Mouse (Mus musculus): ENCODE results near the gene Pum1. TPM values are rescaled to one million over a fixed set of nuclear protein-coding genes. Genes with fewer than 3 reads are reported as not detected.
"Not testable (repeated sequence)": the region's sequence is repeated elsewhere in the genome, so short reads cannot be mapped to it uniquely, and the experiment has no call there.

Gene Pum1
- polyA plus RNA-seq, 1 experiment from 2014 or later: 137 TPM

DNA sequence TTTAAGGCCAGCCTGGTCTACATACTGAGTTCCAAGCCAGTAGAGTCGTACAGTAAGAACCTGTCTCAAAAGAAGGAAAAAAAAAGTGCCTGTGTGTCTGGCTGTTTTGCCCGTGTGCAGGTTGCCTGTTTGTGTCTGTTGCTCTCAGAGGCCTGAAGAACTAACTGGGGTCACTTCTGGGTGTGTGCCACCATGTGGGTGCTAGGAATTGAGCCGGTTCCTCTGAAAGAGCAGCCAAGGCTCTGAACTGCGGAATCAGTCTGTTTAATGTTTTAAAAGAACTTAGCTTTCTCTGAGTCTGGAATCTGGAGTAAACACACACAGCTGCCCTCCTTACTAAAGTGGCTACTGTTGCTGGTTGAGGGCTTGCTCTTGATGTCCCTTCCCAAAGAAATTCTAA lies 11.8 kb upstream of the Pum1 start:
- H3K36me3 ChIP-seq (ENCODE audit: control insufficient read depth, insufficient read depth): no peaks in the 10 kb centered on the region
- no peak overlapping the region for H3K4me3 ChIP-seq (replicated peaks; ENCODE audit: low read length)
- H3K4me2 ChIP-seq (ENCODE audit: low read length): no peak overlapping the region
- WGBS: 86% methylated on average over 4 of the region's 4 CpGs
- H3K9me3 ChIP-seq (ENCODE audit: control insufficient read depth, low read length): no peaks in the 10 kb centered on the region
- no peaks in the 10 kb centered on the region for H3K4me1 ChIP-seq (replicated peaks; ENCODE audit: control insufficient read depth, insufficient read depth, low read length)
- H3K27me3 ChIP-seq (replicated peaks; ENCODE audit: control insufficient read depth, insufficient read depth, low read length): no peaks in the 10 kb centered on the region
- H3K27ac ChIP-seq (ENCODE audit: low read length): no peak overlapping the region
- no peak overlapping the region for H3K9ac ChIP-seq (replicated peaks; ENCODE audit: low read depth, low read length)
- ATAC-seq: no peak

DNA sequence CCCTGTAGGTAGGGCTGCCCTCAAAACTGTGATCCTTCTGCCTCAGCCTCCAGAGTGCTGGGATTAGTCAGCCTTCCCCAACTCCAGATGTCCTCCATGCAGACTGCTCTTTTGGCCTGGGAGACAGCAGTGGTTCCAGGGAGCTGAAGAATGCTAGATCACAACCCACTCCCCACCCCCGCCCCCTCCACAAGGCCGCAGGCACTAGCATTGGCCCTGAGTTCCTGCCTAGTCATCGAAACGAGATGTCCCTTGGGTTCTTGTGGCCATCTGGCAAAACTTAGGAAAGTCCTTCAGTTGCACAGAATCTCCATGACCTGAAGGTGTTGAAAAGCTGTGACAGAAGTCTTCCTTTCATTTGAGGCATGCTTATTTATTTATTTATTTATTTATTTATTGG lies 10.6 kb upstream of the Pum1 start:
- Histone ChIP-seq H3K27ac (ENCODE audit: low read length) (no peak overlapping the region), H3K4me3 (replicated peaks; ENCODE audit: low read length) (no peak overlapping the region), H3K27me3 (replicated peaks; ENCODE audit: control insufficient read depth, insufficient read depth, low read length) (no peaks in the 10 kb centered on the region), H3K36me3 (ENCODE audit: control insufficient read depth, insufficient read depth) (no peaks in the 10 kb centered on the region), H3K9ac (replicated peaks; ENCODE audit: low read depth, low read length) (no peak overlapping the region), H3K9me3 (ENCODE audit: control insufficient read depth, low read length) (no peaks in the 10 kb centered on the region), H3K4me1 (replicated peaks; ENCODE audit: control insufficient read depth, insufficient read depth, low read length) (no peaks in the 10 kb centered on the region), H3K4me2 (ENCODE audit: low read length) (no peak overlapping the region)
- ATAC-seq: no peak
- WGBS: 83% methylated on average over 4 of the region's 4 CpGs

DNA sequence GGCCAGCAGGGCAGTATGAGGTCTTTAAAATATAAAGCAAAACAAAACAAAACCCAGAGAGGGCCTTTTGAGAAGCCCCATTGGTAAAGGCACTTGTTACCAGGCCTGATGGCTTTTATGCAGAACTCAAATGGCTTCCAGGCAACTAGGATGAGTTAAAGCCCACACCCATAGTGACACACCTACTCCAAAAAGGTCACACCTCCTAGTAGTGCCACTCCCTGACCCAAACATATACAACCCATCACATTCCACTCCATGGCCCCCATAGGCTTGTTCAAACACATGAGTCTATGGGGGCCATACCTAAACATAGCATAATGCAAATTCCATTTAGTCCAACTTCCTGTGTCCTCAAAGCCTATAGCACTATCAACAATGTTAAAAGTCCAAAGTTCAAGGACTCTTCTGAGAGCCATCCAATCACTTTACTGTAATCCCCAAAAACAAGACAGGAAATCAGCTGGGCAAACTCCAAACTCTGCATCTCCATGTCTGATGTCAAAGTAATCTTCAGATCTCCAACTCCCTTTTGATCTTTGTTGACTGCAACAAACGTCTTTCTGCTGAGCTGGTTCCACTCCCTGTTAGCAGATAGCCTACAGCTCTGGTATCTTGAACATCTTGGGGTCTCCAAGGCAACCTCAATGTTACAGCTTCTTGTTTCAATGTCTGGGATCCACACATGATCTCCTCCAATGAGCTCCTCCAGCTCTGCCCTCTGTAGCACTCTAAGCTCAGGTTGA lies 5.1 kb upstream of the Pum1 start:
- Histone ChIP-seq H3K27ac (ENCODE audit: low read length) (no peak overlapping the region), H3K9ac (replicated peaks; ENCODE audit: low read depth, low read length) (no peak overlapping the region), H3K27me3 (replicated peaks; ENCODE audit: control insufficient read depth, insufficient read depth, low read length) (no peaks in the 10 kb centered on the region), H3K4me3 (replicated peaks; ENCODE audit: low read length) (no peak overlapping the region), H3K4me1 (replicated peaks; ENCODE audit: control insufficient read depth, insufficient read depth, low read length) (no peaks in the 10 kb centered on the region), H3K36me3 (ENCODE audit: control insufficient read depth, insufficient read depth) (no peaks in the 10 kb centered on the region), H3K9me3 (ENCODE audit: control insufficient read depth, low read length) (no peaks in the 10 kb centered on the region), H3K4me2 (ENCODE audit: low read length) (no peak overlapping the region)
- 59% methylated on average over 1 of the region's 1 CpGs for WGBS
- no peak for ATAC-seq

DNA sequence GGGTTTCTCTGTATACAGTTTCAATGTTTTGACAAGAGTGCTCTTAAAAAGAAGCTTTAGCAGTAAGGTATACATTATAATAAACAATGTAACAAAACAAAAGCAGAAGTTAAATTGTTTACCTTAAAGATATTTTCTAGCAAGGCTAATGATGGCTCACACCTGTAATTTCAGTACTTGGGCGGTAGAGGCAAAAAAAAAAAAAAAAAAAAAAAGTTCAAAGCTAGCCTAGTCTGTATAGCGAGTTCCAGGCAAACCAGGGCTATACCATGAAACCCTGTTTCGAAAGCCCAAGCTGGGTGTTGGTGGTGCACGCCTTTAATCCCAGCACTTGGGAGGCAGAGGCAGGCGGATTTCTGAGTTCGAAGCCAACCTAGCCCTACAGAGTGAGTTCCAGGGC lies 3.7 kb upstream of the Pum1 start:
- Histone ChIP-seq H3K27me3 (replicated peaks; ENCODE audit: control insufficient read depth, insufficient read depth, low read length) (no peaks in the 10 kb centered on the region), H3K27ac (ENCODE audit: low read length) (no peak overlapping the region), H3K36me3 (ENCODE audit: control insufficient read depth, insufficient read depth) (no peaks in the 10 kb centered on the region), H3K4me3 (replicated peaks; ENCODE audit: low read length) (no peak overlapping the region), H3K4me1 (replicated peaks; ENCODE audit: control insufficient read depth, insufficient read depth, low read length) (no peaks in the 10 kb centered on the region), H3K9ac (replicated peaks; ENCODE audit: low read depth, low read length) (no peak overlapping the region), H3K4me2 (ENCODE audit: low read length) (no peak overlapping the region), H3K9me3 (ENCODE audit: control insufficient read depth, low read length) (no peaks in the 10 kb centered on the region)
- 92% methylated on average over 6 of the region's 6 CpGs for WGBS
- ATAC-seq: no peak

DNA sequence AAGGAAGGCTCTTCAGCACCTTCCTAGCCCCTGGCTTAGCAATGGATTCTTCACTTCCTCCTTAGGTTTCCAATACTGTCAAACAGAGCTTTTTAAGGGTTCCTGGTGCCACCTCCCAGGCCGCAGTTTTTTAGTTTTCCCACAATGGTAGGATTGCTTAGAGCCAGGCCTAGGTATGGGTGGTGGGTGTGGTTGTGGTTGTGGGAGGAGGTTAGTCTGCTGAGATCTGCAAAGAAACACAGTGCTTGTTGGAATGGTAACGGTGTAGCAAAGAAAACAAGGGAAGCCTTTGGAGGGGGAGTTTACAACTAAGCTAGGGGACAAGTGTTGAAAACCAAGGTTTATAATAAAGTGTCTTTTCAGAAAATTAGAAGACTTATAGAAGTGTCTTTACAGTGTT lies 3.0 kb upstream of the Pum1 start:
- Histone ChIP-seq H3K27ac (ENCODE audit: low read length) (no peak overlapping the region), H3K36me3 (ENCODE audit: control insufficient read depth, insufficient read depth) (no peaks in the 10 kb centered on the region), H3K27me3 (replicated peaks; ENCODE audit: control insufficient read depth, insufficient read depth, low read length) (no peaks in the 10 kb centered on the region), H3K4me1 (replicated peaks; ENCODE audit: control insufficient read depth, insufficient read depth, low read length) (peaks cover 1% of the 10 kb centered on the region), H3K4me2 (ENCODE audit: low read length) (no peak overlapping the region), H3K4me3 (replicated peaks; ENCODE audit: low read length) (no peak overlapping the region), H3K9ac (replicated peaks; ENCODE audit: low read depth, low read length) (no peak overlapping the region), H3K9me3 (ENCODE audit: control insufficient read depth, low read length) (no peaks in the 10 kb centered on the region)
- no peak for ATAC-seq
- 78% methylated on average over 2 of the region's 2 CpGs for WGBS

DNA sequence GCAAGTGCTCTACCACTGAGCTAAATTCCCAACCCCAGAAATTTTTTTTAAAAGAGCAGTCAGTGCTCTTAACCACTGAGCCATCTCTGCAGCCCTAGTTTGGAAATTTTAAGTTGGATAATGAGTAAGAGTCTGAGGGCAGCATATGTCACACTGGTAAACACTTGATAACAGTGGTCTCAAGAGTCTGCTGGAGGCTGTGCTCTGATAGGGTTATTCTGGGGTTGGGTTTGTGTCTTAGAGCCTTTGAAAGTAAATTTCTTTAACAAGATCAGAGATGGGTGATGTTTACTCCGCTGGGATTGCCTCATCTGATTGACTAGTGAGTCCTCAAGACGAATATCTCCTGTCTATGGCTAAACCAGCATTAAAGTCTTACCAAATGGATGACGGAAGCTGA lies 2.0 kb upstream of the Pum1 start:
- WGBS: 98% methylated on average over 3 of the region's 3 CpGs
- Histone ChIP-seq H3K9ac (replicated peaks; ENCODE audit: low read depth, low read length) (no peak overlapping the region), H3K4me1 (replicated peaks; ENCODE audit: control insufficient read depth, insufficient read depth, low read length) (peaks cover 10% of the 10 kb centered on the region), H3K9me3 (ENCODE audit: control insufficient read depth, low read length) (no peaks in the 10 kb centered on the region), H3K36me3 (ENCODE audit: control insufficient read depth, insufficient read depth) (no peaks in the 10 kb centered on the region), H3K27me3 (replicated peaks; ENCODE audit: control insufficient read depth, insufficient read depth, low read length) (no peaks in the 10 kb centered on the region), H3K4me3 (replicated peaks; ENCODE audit: low read length) (no peak overlapping the region), H3K4me2 (ENCODE audit: low read length) (no peak overlapping the region), H3K27ac (ENCODE audit: low read length) (no peak overlapping the region)
- no peak for ATAC-seq

DNA sequence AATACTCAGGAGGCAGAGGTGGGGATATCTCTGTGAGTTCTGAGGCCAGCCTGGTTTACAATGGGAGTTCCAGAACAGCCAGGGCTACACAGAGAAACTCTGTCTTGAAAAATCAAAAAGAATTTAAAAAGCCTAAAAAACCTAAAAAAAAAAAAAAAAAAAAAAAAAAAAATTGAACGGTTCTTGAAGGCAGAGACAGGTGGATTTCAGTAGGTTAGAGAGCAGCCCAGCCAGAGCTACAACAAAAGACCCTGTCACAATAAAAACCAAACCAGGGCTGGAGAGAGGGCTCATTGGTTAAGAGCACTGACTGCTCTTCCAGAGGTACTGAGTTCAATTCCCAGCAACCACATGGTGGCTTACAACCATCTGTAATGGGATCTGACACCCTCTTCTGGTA lies 816 bp upstream of the Pum1 start:
- H3K27ac ChIP-seq (ENCODE audit: low read length); H3K4me3 ChIP-seq (replicated peaks; ENCODE audit: low read length): not testable (repeated sequence)
- WGBS: 71% methylated on average over 1 of the region's 1 CpGs

DNA sequence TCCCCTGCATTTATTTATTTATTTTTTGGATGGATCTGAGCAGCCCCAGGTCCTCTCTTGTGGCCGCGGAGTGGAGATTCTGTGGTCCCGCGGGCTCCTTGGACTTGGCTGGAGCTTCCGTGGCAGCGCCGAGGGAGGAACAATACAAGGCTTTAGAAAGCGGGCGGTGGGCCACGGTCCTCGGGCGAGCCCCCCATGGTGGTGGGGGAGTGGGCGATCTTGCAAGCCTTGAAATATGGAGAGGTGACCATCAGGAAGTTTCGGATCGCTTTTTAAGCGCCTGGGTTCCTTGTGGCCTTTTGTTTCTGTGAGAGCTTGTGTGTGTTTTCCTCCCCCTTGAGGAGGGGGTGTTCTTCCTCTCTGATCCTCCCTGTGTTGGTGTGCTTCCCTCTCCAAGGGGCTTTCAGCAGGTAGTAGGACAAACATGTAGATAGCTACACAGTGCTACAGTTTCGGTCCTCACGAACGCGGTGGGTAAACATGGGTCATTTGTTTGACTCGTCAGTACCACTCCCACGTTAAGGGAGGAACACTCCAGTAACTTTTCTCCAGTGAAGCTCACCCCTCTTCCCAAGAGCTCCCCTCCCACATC lies 785 bp downstream of the Pum1 start:
- Histone ChIP-seq H3K27ac (ENCODE audit: low read length) (peak overlapping the region; percentile 93), H3K4me3 (replicated peaks; ENCODE audit: low read length) (peak overlapping the region; percentile 58), H3K9ac (replicated peaks; ENCODE audit: low read depth, low read length) (peak overlapping the region; percentile 77), H3K27me3 (replicated peaks; ENCODE audit: control insufficient read depth, insufficient read depth, low read length) (no peaks in the 10 kb centered on the region), H3K36me3 (ENCODE audit: control insufficient read depth, insufficient read depth) (0 out of 2 replicates have a peak, but pooled peaks cover 2% of the 10 kb centered on the region), H3K4me1 (replicated peaks; ENCODE audit: control insufficient read depth, insufficient read depth, low read length) (peaks cover 30% of the 10 kb centered on the region), H3K9me3 (ENCODE audit: control insufficient read depth, low read length) (no peaks in the 10 kb centered on the region), H3K4me2 (ENCODE audit: low read length) (peak overlapping the region; percentile 65)
- peak; percentile 19 for ATAC-seq
- 0% methylated on average over 22 of the region's 22 CpGs for WGBS

More for the DNA sequence above, 816 bp upstream of the Pum1 start:
- H3K4me2 ChIP-seq (ENCODE audit: low read length); H3K36me3 ChIP-seq (ENCODE audit: control insufficient read depth, insufficient read depth); H3K9ac ChIP-seq (replicated peaks; ENCODE audit: low read depth, low read length); H3K9me3 ChIP-seq (ENCODE audit: control insufficient read depth, low read length); H3K27me3 ChIP-seq (replicated peaks; ENCODE audit: control insufficient read depth, insufficient read depth, low read length): not testable (repeated sequence)
- ATAC-seq: 0 out of 2 replicates have a peak, but pooled peaks have one; percentile 5
- H3K4me1 ChIP-seq (replicated peaks; ENCODE audit: control insufficient read depth, insufficient read depth, low read length): peaks cover 17% of the 10 kb centered on the region

DNA sequence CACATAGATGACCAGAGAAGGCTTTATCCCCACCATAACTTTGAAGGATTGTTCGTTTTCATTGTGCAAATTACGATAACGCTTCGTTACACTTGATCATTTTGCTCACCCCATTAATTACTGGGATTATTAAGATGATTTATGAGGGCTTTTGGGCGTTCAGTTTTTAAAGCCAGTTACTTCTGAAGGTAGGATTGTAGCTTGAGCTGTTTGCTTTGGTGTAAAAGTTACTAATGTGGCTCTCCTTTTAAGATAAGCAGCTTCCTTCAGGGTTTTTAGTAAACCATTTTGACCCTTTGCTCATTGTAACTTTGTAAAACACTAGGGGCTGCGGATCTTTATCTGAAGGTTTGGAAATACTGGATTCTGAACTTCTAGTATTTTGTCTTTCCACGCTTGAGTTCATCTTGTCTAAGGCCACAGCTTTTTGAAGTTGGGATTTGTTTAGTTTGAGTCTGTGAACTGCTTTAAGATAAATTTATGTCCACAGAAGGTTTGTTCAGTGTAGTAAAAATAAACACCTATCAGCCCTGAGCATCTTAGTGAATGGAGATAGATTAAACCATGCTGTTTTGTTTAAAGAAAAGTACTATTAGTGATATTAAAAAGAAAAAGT lies 1.4 kb downstream of the Pum1 start:
- Histone ChIP-seq H3K9ac (replicated peaks; ENCODE audit: low read depth, low read length) (peak overlapping the region; percentile 77), H3K36me3 (ENCODE audit: control insufficient read depth, insufficient read depth) (0 out of 2 replicates have a peak, but pooled peaks cover 3% of the 10 kb centered on the region), H3K4me3 (replicated peaks; ENCODE audit: low read length) (peak overlapping the region; percentile 58), H3K4me2 (ENCODE audit: low read length) (peak overlapping the region; percentile 65), H3K4me1 (replicated peaks; ENCODE audit: control insufficient read depth, insufficient read depth, low read length) (peaks cover 33% of the 10 kb centered on the region), H3K27me3 (replicated peaks; ENCODE audit: control insufficient read depth, insufficient read depth, low read length) (no peaks in the 10 kb centered on the region), H3K9me3 (ENCODE audit: control insufficient read depth, low read length) (no peaks in the 10 kb centered on the region), H3K27ac (ENCODE audit: low read length) (peak overlapping the region; percentile 93)
- no peak for ATAC-seq
- WGBS: 2% methylated on average over 7 of the region's 7 CpGs

Data from forebrain, embryonic 16.5 days (tissue).